Mouse (Mus musculus): ENCODE measurements around the gene Rbm11.

- TF ChIP-seq CTCF (IDR thresholded peaks at IDR 0.05; ENCODE audit: control insufficient read depth, insufficient read depth, low read length) = no peak
- no peak for TF ChIP-seq POLR2A (IDR thresholded peaks at IDR 0.05; ENCODE audit: borderline replicate concordance, control insufficient read depth, low read depth, low read length)
Observed at GRCm38 (mm10) chr16:75593501-75594183, 998 bp downstream of the Rbm11 start.
